Comparison of ENCODE assay signal across 8 mouse cellular contexts in genomic region chr6:87009692-87010328, GRCm38 (mm10). TPM values are rescaled to one million over a fixed set of nuclear protein-coding genes. Genes with fewer than 3 reads are reported as not detected.
A peak's percentile ranks its signal among the peaks of the same experiment; 100 is the strongest.
DNase-seq lines count a peak whose midpoint lies in the region; ATAC-seq and TF ChIP-seq lines count a peak whose summit lies in the region.

No protein-coding gene starts in this region.

- H3K27me3 ChIP-seq in forebrain, embryonic 15.5 days: no peaks in the 10 kb centered on the region

- H3K36me3 ChIP-seq in ES-E14 (ENCODE audit: control insufficient read depth, insufficient read depth, low read length, poor library complexity, severe bottlenecking): peaks cover 5% of the 10 kb centered on the region
- H3K36me3 ChIP-seq in forebrain, embryonic 15.5 days: peaks cover 12% of the 10 kb centered on the region; the same call in 1 of the 2 replicates

- ATAC-seq in forebrain, embryonic 15.5 days (replicated peaks): peak; percentile 99
- peak; percentile 95 for ATAC-seq in neutrophil, adult 5-6 weeks (ENCODE audit: extremely low read depth, insufficient number of reproducible peaks, low FRiP score, poor library complexity, severe bottlenecking)

- H3K4me2 ChIP-seq in forebrain, embryonic 15.5 days (replicated peaks): peak overlapping the region; percentile 59

- intact Hi-C loops in heart, postnatal 25 days (cut with DNase I): loop anchor here (5.0 kb wide), 1 partner anchor 32 kb away; the partner anchor contains the start of gene Gfpt1

- H3K9ac ChIP-seq in ES-E14 (ENCODE audit: insufficient read depth, low read depth, low read length, poor library complexity, severe bottlenecking): peak overlapping the region; percentile 86
- peak overlapping the region; percentile 99 for H3K9ac ChIP-seq in forebrain, embryonic 15.5 days (replicated peaks)

- peak; percentile 90 for TF ChIP-seq POLR2A in lung, adult 2 months (IDR thresholded peaks at IDR 0.05; ENCODE audit: borderline replicate concordance, extremely low read depth, low read depth, low read length)

- peak overlapping the region; percentile 73 to 84 for H3K4me3 ChIP-seq in ES-E14 (ENCODE audit: insufficient read depth in 1 of 2, low read depth in 1 of 2, low read length in 2 of 2, poor library complexity in 1 of 2, severe bottlenecking in 1 of 2)
- H3K4me3 ChIP-seq in forebrain, embryonic 15.5 days: peak overlapping the region; percentile 97
- peak overlapping the region; percentile 94 for H3K4me3 ChIP-seq in lung, adult 2 months (replicated peaks; ENCODE audit: extremely low read depth, low read depth, low read length)

- peak; percentile 94 for DNase-seq in ES-E14 (ENCODE audit: low read depth, low spot score)
- peak; percentile 94 for DNase-seq in cerebellum, adult 11-12 months
- peak; percentile 90 for DNase-seq in heart, postnatal 25 days (ENCODE audit: low spot score)
- peak; percentile 90 to 94 for DNase-seq in layer of hippocampus, adult 18-20 months (ENCODE audit: low spot score in 2 of 2)
- peak; percentile 94 for DNase-seq in lung, adult 2 months
- peak; percentile 91 to 94 for DNase-seq in thymus, adult 18-20 months

- H3K9me3 ChIP-seq in ES-E14 (ENCODE audit: control insufficient read depth, insufficient read depth, low read depth, low read length): no peaks in the 10 kb centered on the region
- H3K9me3 ChIP-seq in forebrain, embryonic 15.5 days: no peaks in the 10 kb centered on the region

- H3K27ac ChIP-seq in ES-E14 (ENCODE audit: insufficient read depth, low read depth, low read length, poor library complexity, severe bottlenecking): peak overlapping the region; percentile 78
- H3K27ac ChIP-seq in forebrain, embryonic 15.5 days (replicated peaks): peak overlapping the region; percentile 89

- under 1% methylated on average over 36 of the region's 36 CpGs for WGBS in forebrain, embryonic 15.5 days
- under 1% methylated on average over 36 of the region's 36 CpGs for WGBS in lung, adult 2 months

- H3K4me1 ChIP-seq in ES-E14 (ENCODE audit: control insufficient read depth in 2 of 2, insufficient read depth in 2 of 2, low read length in 2 of 2, poor library complexity in 1 of 2): peaks cover 2 to 4% of the 10 kb centered on the region in 2 experiments; a peak in 2 of 4 replicates
- peaks cover 13% of the 10 kb centered on the region for H3K4me1 ChIP-seq in forebrain, embryonic 15.5 days
- no peaks in the 10 kb centered on the region; the same call in 1 of the 2 replicates for H3K4me1 ChIP-seq in lung, adult 2 months (ENCODE audit: control insufficient read depth, insufficient read depth, low read length)

- in situ Hi-C loops in ES-E14 (cut with MboI; ENCODE audit: low sequenced_read_pairs in 2 of 2, unreplicated experiment in 2 of 2): no loop called here

- no peak for TF ChIP-seq CTCF in lung, adult 2 months (IDR thresholded peaks at IDR 0.05; ENCODE audit: insufficient read depth, low read length)

TF ChIP-seq in ES-E14, 5 proteins besides CTCF, POLR2A, EP300 and RAD21:
- TF ChIP-seq MAFK (IDR thresholded peaks at IDR 0.05; ENCODE audit: insufficient read depth, low read depth, low read length) (no peak), CHD2 (IDR thresholded peaks at IDR 0.05; ENCODE audit: low read depth, low read length) (no peak), HCFC1 (IDR thresholded peaks at IDR 0.05; ENCODE audit: borderline replicate concordance, insufficient read depth, low read length) (peak; percentile 53; the same call in 1 of the 2 replicates), ZC3H11A (IDR thresholded peaks at IDR 0.05; ENCODE audit: borderline replicate concordance, low read depth, low read length) (no peak), ZNF384 (IDR thresholded peaks at IDR 0.05; ENCODE audit: low read depth, low read length) (no peak)

RNA-seq across cellular contexts. Expression of gene Nfu1, which starts 0.8 kb away (rescaled TPM):
- 105 and 113 TPM in 2 replicates for total RNA-seq in ES-E14 (2012; rRNA removed)
- 101 and 106 TPM in 2 replicates for polyA plus RNA-seq in forebrain, embryonic 15.5 days (2015; fragmentation: Nextera tagmentation; extraction: Ambion mirVana)
- total RNA-seq in heart, postnatal 25 days (2021): 10 to 100 TPM; 68.6 to 72.6 TPM
- 10 to 100 TPM; 58.4 to 61.1 TPM for total RNA-seq in layer of hippocampus, adult 18-20 months (2021)
- 72.5 and 88.5 TPM in 2 replicates for polyA plus RNA-seq in lung, adult 2 months (2012; rRNA removed)
- total RNA-seq in neutrophil, adult 5-6 weeks (2017): 44.0 and 47.8 TPM in 2 replicates

RNA-seq across cellular contexts. Expression of gene Gfpt1, which starts 32.8 kb away (rescaled TPM):
- 11.3 and 16.6 TPM in 2 replicates for total RNA-seq in ES-E14 (2012; rRNA removed)
- 18.6 and 19.6 TPM in 2 replicates for polyA plus RNA-seq in forebrain, embryonic 15.5 days (2015; fragmentation: Nextera tagmentation; extraction: Ambion mirVana)
- total RNA-seq in heart, postnatal 25 days (2021): 10 to 100 TPM; 14.8 to 17.7 TPM
- total RNA-seq in layer of hippocampus, adult 18-20 months (2021): 10 to 100 TPM; 48.6 to 52.0 TPM
- 13.3 and 17.3 TPM in 2 replicates for polyA plus RNA-seq in lung, adult 2 months (2012; rRNA removed)
- 24.4 and 24.9 TPM in 2 replicates for total RNA-seq in neutrophil, adult 5-6 weeks (2017)

Comparison
In these comparisons a context has a peak if more than half of its experiments do, and no peak if none do; other contexts are left out.
1. Peak in every context shown above with its lines: DNase-seq, ATAC-seq, H3K4me3 ChIP-seq and H3K27ac ChIP-seq.